Mouse (Mus musculus) kidney, embryonic 16.5 days (tissue): ENCODE data around the gene Cspg5. TPM values are rescaled to one million over a fixed set of nuclear protein-coding genes. Genes with fewer than 3 reads are reported as not detected.
A peak's percentile ranks its signal among the peaks of the same experiment; 100 is the strongest.

Experiments
- ATAC-seq: fragments of 200-750 bp; cut with Nextera tagmentation; 2 replicates; pipeline ENCODE4 v1.8.0; 2017; ENCODE audit warnings: moderate TSS enrichment; ENCODE audit not compliant: low FRiP score, low TSS enrichment
- H3K27ac ChIP-seq: fragments of 300-500 bp; sonication (generic); 2 replicates; pipeline ENCODE4 v1.5.1; 2014; ENCODE audit warnings: low read length
- H3K27me3 ChIP-seq: fragments of 300-500 bp; sonication (generic); 2 replicates; pipeline ENCODE4 v1.6.1; 2014; ENCODE audit warnings: low read length, control low read depth, mixed read lengths; ENCODE audit not compliant: insufficient read depth
- H3K36me3 ChIP-seq: fragments of 300-500 bp; sonication (generic); 2 replicates; pipeline ENCODE4 v1.6.1; 2014; ENCODE audit warnings: low read length, control low read depth, mixed read lengths; ENCODE audit not compliant: insufficient read depth
- H3K4me1 ChIP-seq: fragments of 300-500 bp; sonication (generic); 2 replicates; pipeline ENCODE4 v1.6.1; 2014; ENCODE audit warnings: low read length, control low read depth, mixed read lengths; ENCODE audit not compliant: insufficient read depth
- H3K4me2 ChIP-seq: fragments of 300-500 bp; sonication (generic); replicated peaks from 2 replicates; pipeline ENCODE4 v1.6.1; 2014; ENCODE audit warnings: low read depth, low read length
- H3K4me3 ChIP-seq: fragments of 300-500 bp; sonication (generic); 2 replicates; pipeline ENCODE4 v1.5.1; 2014; ENCODE audit warnings: mild to moderate bottlenecking, low read length
- H3K9ac ChIP-seq: fragments of 300-500 bp; sonication (generic); replicated peaks from 2 replicates; pipeline ENCODE4 v1.6.1; 2014; ENCODE audit warnings: low read length
- H3K9me3 ChIP-seq: fragments of 300-500 bp; sonication (generic); 2 replicates; pipeline ENCODE4 v1.6.1; 2016; ENCODE audit warnings: low read length, control low read depth
- WGBS: fragments of 180-500 bp; shearing (Covaris S2); extraction: QIAGEN DNeasy Blood & Tissue Kit; methylation state at CpG from one replicate; pipeline ENCODE4 v1.1.7; 2014; 5-methylcytosine and 5-hydroxymethylcytosine counted together
- polyA plus RNA-seq: library from polyadenylated mRNA; unstranded; fragments of >200 nt; fragmentation: Nextera tagmentation; extraction: Ambion mirVana; gene quantifications from 2 replicates; pipeline ENCODE4 v1.2.1, GENCODE M21; 2015

Cspg5 gene
- polyA plus RNA-seq, 1 experiment from 2014 or later, result 2.5 TPM

DNA sequence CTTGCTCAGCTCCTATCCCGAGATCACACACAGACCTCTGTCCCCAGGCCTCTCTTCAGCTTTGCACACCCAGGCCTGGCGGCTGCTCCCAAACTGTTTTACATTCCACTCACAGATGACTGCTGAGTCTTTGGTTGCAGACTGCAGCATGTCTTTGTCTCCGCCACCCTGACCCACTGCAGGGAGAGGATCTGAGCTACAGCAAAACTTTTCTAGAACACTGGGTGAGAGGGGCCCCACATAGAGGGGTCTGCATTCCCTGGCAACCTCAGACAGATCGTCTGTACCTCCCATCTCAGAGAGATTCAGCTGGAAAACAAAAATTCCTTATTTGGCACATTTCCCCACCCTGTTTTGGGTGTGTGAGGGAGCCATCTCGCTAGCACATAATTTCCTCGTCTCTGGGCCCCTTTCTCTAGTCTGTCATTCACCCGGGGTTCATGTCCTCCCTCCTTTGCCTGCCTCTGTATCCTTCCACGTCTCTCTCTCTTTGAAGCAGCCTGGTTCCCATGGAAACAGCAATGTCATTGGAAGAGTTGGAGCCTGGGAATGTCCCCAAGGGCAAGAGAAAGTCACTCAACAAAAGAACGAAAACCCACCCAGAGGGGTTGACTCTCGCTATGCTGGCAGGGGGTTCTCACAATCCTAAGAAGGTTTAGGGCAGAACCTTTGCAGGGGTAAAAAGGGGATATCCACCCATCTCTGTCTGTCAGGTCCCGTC, 6.4 kb downstream of the Cspg5 start:
- Histone ChIP-seq H3K4me3 (no peak overlapping the region), H3K27me3 (peaks cover 3% of the 10 kb centered on the region), H3K9ac (peak overlapping the region; percentile 26; the same call in 1 of the 2 replicates), H3K4me2 (no peak overlapping the region), H3K9me3 (no peaks in the 10 kb centered on the region), H3K27ac (peak overlapping the region; percentile 25; the same call in 1 of the 2 replicates), H3K4me1 (peaks cover 15% of the 10 kb centered on the region), H3K36me3 (no peaks in the 10 kb centered on the region)
- no peak for ATAC-seq
- 22% methylated on average over 11 of the region's 11 CpGs for WGBS

DNA sequence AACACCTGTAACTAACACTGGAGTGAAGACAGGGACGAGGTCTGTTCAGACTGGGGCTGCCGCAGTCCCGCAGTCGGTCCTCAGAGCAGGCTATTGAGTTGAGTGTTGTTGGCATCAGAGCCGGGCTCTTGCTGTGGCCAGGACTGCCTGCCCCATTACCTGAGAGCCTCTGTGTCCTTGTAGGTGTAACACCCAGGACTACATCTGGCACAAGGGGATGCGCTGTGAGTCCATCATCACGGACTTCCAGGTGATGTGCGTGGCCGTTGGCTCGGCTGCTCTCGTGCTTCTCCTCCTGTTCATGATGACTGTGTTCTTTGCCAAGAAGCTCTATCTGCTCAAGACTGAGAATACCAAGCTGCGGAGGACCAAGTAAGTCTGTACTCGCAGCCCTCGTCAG, 7.2 kb downstream of the Cspg5 start:
- Histone ChIP-seq H3K4me2 (no peak overlapping the region), H3K27ac (no peak overlapping the region), H3K36me3 (no peaks in the 10 kb centered on the region), H3K9ac (no peak overlapping the region), H3K9me3 (no peaks in the 10 kb centered on the region), H3K27me3 (no peaks in the 10 kb centered on the region), H3K4me3 (no peak overlapping the region), H3K4me1 (peaks cover 11% of the 10 kb centered on the region)
- 89% methylated on average over 14 of the region's 14 CpGs for WGBS
- no peak for ATAC-seq

DNA sequence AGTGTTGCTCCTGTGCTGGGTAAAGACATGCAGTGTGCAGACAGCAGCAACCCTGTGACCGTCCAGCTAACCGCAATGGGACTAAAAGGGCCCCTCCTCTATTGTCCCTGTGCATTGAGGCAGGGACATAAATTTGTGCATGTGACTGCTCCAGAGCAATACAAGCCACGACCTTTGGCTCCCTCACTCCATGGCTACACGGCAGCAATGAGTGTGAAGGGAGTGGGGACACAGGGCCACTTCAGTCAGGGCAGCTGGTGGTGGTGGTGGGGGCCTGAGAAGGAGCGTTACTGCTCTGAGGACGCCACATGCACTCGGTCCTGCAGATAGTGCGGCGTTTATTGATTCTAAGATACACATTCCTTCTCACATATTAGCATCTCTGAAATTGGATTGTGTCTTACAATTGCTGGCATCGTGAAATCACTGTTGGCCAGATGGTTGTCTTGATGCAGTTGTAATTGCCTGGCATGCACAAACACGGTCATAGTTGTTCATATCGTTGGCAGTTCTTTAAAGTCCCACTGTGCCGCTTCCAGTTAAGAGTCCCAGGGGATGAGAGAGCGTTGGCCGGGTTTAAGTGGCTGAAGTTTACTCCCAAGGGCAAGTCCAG, 11.9 kb downstream of the Cspg5 start:
- Histone ChIP-seq H3K4me1 (no peaks in the 10 kb centered on the region), H3K4me2 (no peak overlapping the region), H3K9me3 (no peaks in the 10 kb centered on the region), H3K9ac (no peak overlapping the region), H3K4me3 (no peak overlapping the region), H3K27me3 (no peaks in the 10 kb centered on the region), H3K36me3 (no peaks in the 10 kb centered on the region), H3K27ac (no peak overlapping the region)
- WGBS, result 53% methylated on average over 15 of the region's 15 CpGs
- ATAC-seq, result no peak

DNA sequence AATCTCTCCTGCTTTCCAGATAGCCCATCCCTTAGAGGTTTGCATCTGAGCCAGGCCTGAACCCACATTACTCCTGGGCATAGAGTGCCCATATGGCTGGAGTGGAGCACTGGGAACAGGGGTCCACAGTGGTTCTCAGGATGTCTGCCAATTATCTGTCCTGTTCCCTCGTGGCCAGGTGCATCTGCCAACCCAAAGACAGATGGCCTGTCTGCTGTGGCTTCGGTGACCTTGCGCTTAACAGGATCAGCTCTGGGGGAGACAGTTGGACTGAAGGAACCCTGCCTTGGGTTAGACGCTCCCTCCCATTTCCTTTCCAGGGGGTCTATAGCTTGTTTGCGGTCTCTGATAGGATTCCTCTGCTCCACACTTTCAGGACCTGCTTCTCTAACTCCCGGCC, 15.1 kb downstream of the Cspg5 start:
- WGBS, result 73% methylated on average over 6 of the region's 6 CpGs
- no peak overlapping the region for H3K27ac ChIP-seq
- no peaks in the 10 kb centered on the region for H3K36me3 ChIP-seq
- H3K4me3 ChIP-seq, result no peak overlapping the region
- H3K4me1 ChIP-seq, result no peaks in the 10 kb centered on the region
- no peak overlapping the region for H3K4me2 ChIP-seq
- no peak overlapping the region for H3K9ac ChIP-seq
- no peak for ATAC-seq
- no peaks in the 10 kb centered on the region for H3K9me3 ChIP-seq
- H3K27me3 ChIP-seq, result no peaks in the 10 kb centered on the region

DNA sequence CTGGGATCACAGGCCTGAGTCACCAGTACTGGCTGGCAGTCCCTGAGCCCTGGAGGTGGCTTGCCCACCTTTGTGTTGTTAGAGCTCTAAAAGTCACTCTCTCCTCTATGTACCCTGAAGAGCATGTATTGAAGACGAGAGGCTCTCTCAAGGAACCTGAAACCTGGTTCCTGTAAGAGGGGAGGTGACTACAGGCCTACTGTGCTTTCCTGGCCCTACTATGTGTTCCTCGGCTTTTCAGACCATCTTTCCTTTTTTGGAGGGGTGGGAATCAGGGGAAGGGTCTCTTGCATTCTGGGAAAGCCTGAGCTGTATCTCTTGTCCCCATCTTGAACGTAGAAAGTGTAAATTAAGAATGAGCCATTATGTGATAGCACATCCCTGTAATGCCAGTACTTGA, 15.5 kb downstream of the Cspg5 start:
- WGBS, result 90% methylated on average over 3 of the region's 3 CpGs

DNA sequence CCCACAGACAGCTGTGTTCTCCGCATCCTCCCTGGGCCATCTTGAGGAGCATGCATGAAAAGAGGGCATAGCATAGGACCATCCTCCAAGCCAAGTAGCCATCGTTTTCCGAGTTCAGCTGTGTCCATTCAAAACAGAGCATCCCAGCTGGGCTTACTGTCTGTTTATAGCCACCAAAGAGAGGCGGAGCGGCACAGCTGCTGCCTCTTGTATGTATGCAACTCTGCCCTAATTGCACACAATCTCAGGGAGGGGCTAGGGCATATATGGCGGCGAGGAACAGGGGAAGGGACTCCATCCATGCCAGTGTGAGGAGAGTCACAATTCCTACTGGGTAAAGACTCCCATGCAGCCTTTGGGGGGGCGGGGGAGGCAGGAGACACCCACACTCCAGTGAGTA, 19.6 kb downstream of the Cspg5 start:
- no peak for ATAC-seq
- no peaks in the 10 kb centered on the region for H3K36me3 ChIP-seq
- no peak overlapping the region for H3K4me3 ChIP-seq
- no peak overlapping the region for H3K27ac ChIP-seq
- no peaks in the 10 kb centered on the region for H3K9me3 ChIP-seq
- H3K27me3 ChIP-seq, result no peaks in the 10 kb centered on the region
- H3K4me2 ChIP-seq, result no peak overlapping the region
- no peaks in the 10 kb centered on the region for H3K4me1 ChIP-seq
- no peak overlapping the region for H3K9ac ChIP-seq
- WGBS, result 79% methylated on average over 8 of the region's 8 CpGs

More for the DNA sequence above, 15.5 kb downstream of the Cspg5 start:
- Histone ChIP-seq H3K36me3 (no peaks in the 10 kb centered on the region), H3K9ac (no peak overlapping the region), H3K9me3 (no peaks in the 10 kb centered on the region), H3K4me1 (no peaks in the 10 kb centered on the region), H3K4me2 (no peak overlapping the region), H3K27ac (no peak overlapping the region), H3K4me3 (no peak overlapping the region), H3K27me3 (no peaks in the 10 kb centered on the region)
- no peak for ATAC-seq

DNA sequence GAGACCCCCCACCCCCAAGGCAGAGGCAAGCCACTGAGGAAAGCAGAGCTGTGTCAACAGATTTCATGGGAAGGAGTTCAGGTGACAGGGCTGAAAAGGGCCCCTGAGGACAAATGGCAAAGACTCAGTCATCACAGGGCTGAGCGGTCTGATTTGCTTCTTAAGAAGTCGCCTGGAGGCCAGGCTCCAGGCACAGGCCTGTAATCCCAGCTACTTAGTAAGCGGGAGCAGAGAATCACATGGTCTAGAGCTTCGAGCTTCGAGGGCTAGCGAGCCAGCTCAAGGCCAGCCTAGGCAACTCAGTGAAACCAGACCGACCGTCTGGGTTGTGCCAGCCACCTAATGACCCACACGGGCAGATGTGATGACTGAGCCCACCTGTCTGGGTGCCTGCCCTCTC, 21.4 kb downstream of the Cspg5 start:
- WGBS, result 71% methylated on average over 9 of the region's 9 CpGs
- H3K4me1 ChIP-seq, result no peaks in the 10 kb centered on the region
- no peak for ATAC-seq
- no peaks in the 10 kb centered on the region for H3K36me3 ChIP-seq
- H3K4me2 ChIP-seq, result no peak overlapping the region
- no peaks in the 10 kb centered on the region for H3K27me3 ChIP-seq
- H3K27ac ChIP-seq, result no peak overlapping the region
- no peaks in the 10 kb centered on the region for H3K9me3 ChIP-seq
- no peak overlapping the region for H3K9ac ChIP-seq
- H3K4me3 ChIP-seq, result no peak overlapping the region

DNA sequence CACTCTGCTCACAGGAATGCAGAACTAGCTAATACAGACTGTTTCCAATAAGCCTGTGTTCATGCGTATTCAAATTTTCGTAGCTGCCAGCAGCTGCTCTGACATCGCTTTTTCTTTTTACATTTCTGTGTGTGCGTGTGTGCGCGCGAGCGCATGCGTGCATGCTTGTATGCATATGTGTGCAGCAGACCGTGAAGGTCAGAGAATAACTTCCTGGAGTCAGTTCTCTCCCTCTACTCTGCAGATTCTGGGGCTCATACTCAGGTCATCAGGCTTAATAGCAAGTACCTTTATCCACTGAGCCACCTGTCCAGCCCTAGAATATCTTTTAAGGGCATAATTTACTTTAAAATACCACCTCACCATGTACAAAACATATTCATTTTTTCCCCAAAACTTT, 24.8 kb downstream of the Cspg5 start:
- no peak for ATAC-seq
- Histone ChIP-seq H3K9me3 (no peaks in the 10 kb centered on the region), H3K27ac (no peak overlapping the region), H3K4me3 (no peak overlapping the region), H3K4me1 (no peaks in the 10 kb centered on the region), H3K36me3 (no peaks in the 10 kb centered on the region), H3K27me3 (no peaks in the 10 kb centered on the region), H3K4me2 (no peak overlapping the region), H3K9ac (no peak overlapping the region)
- 80% methylated on average over 10 of the region's 10 CpGs for WGBS

DNA sequence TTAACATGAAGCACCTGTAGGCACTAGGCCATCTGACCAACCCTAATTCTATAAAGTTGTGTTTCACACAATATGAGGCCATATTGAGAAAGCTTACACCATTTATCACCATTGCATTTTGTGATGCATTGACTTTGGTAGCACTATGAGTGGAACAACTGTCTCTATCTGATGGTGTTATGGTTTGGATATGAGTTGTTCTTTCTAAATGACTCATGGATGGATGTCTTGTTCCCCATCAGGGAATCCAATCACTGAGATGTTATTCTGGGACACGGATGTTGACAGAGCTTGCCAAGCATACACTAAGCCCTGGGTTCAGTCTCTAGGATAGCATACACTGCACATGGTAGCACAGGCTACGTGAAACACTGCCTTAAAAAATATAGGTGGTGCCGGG, 28.7 kb downstream of the Cspg5 start:
- Histone ChIP-seq H3K9me3 (no peaks in the 10 kb centered on the region), H3K36me3 (no peaks in the 10 kb centered on the region), H3K27me3 (no peaks in the 10 kb centered on the region), H3K4me2 (no peak overlapping the region), H3K4me1 (no peaks in the 10 kb centered on the region), H3K9ac (no peak overlapping the region), H3K4me3 (no peak overlapping the region), H3K27ac (no peak overlapping the region)
- ATAC-seq, result no peak
- WGBS, result 96% methylated on average over 3 of the region's 3 CpGs

DNA sequence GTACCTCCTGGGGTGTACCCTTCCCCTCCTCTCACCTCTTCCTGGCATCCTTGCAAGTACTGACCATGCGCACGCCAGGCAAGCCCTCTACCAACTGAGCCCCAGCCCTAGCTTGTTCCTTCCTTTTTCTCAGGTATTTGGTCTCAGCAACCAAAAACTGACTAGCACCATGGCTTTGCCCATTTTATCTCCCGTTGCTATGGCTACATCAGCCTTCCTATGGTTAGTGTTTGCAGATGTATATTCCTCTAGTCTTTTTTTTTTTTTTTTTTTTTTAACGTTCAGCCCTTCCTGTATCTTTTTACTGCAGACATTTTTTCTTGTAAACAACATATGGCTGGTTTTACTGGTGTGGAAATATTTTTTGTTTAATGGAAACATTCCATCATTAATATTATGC, 29.9 kb downstream of the Cspg5 start:
- WGBS, result 79% methylated on average over 4 of the region's 4 CpGs

More for the DNA sequence above, 29.9 kb downstream of the Cspg5 start:
- Histone ChIP-seq H3K4me1 (no peaks in the 10 kb centered on the region), H3K4me3 (no peak overlapping the region), H3K36me3 (no peaks in the 10 kb centered on the region), H3K27ac (no peak overlapping the region), H3K9me3 (no peaks in the 10 kb centered on the region), H3K27me3 (no peaks in the 10 kb centered on the region), H3K4me2 (no peak overlapping the region), H3K9ac (no peak overlapping the region)
- no peak for ATAC-seq
